Mouse (Mus musculus) myocyte (in vitro differentiated cells): ENCODE measurements around the gene Rnf41. TPM values are rescaled to one million over a fixed set of nuclear protein-coding genes. Genes with fewer than 3 reads are reported as not detected.

Source experiments
- H3K27me3 ChIP-seq: one replicate; pipeline ENCODE4 v1.6.1; 2011; ENCODE audit not compliant: control insufficient read depth, insufficient read depth, insufficient read length
- H3K36me3 ChIP-seq: one replicate; pipeline ENCODE4 v1.6.1; 2011; ENCODE audit not compliant: control insufficient read depth, insufficient read depth
- H3K4me2 ChIP-seq: one replicate; pipeline ENCODE4 v1.6.1; 2011; ENCODE audit warnings: low read depth, control low read depth
- H3K4me3 ChIP-seq: one replicate; pipeline ENCODE4 v1.5.1; 2011; ENCODE audit warnings: mild to moderate bottlenecking, control low read depth, moderate library complexity
- H3K79me2 ChIP-seq: one replicate; pipeline ENCODE4 v1.6.1; 2011; ENCODE audit not compliant: control insufficient read depth, insufficient read depth
- H3ac ChIP-seq: one replicate; pipeline ENCODE4 v1.6.1; 2011; ENCODE audit not compliant: control insufficient read depth, insufficient read length
- CEBPB ChIP-seq: IDR thresholded peaks from 2 replicates; pipeline ENCODE4 v1.6.1; 2011; ENCODE audit warnings: mild to moderate bottlenecking, moderate library complexity; ENCODE audit not compliant: poor library complexity, insufficient read depth, severe bottlenecking
- E2F4 ChIP-seq: IDR thresholded peaks from one replicate; pipeline ENCODE4 v1.6.1; 2011; ENCODE audit warnings: mild to moderate bottlenecking, control low read depth, moderate library complexity; ENCODE audit not compliant: insufficient read depth
- MAX ChIP-seq: IDR thresholded peaks from one replicate; pipeline ENCODE4 v1.6.1; 2011; ENCODE audit warnings: low read depth, mild to moderate bottlenecking, control low read depth
- MYOD1 ChIP-seq, 3 experiments: IDR thresholded peaks; one replicate each; pipeline ENCODE4 v1.6.1; 2011; ENCODE audit warnings: control low read depth in 2 of 3, low read depth in 2 of 3, mild to moderate bottlenecking in 2 of 3, moderate library complexity in 1 of 3; ENCODE audit not compliant: insufficient read length in 2 of 3, control insufficient read depth in 1 of 3
- MYOG ChIP-seq, 3 experiments: IDR thresholded peaks; one replicate each; pipeline ENCODE4 v1.6.1; 2011; ENCODE audit warnings: control low read depth in 2 of 3, low read depth in 2 of 3, mild to moderate bottlenecking in 2 of 3; ENCODE audit not compliant: insufficient read length in 2 of 3, control insufficient read depth in 1 of 3, insufficient read depth in 1 of 3
- POLR2A ChIP-seq: IDR thresholded peaks from one replicate; pipeline ENCODE4 v1.6.1; 2011; ENCODE audit warnings: low read depth, mild to moderate bottlenecking, control low read depth, moderate library complexity; ENCODE audit not compliant: insufficient read length
- POLR2AphosphoS2 ChIP-seq: IDR thresholded peaks from one replicate; pipeline ENCODE4 v1.6.1; 2011; ENCODE audit warnings: low read depth, control low read depth; ENCODE audit not compliant: insufficient read length
- REST ChIP-seq: IDR thresholded peaks from one replicate; pipeline ENCODE4 v1.6.1; 2011; ENCODE audit warnings: mild to moderate bottlenecking, control low read depth, moderate library complexity; ENCODE audit not compliant: insufficient read depth, insufficient read length
- SRF ChIP-seq: IDR thresholded peaks from one replicate; pipeline ENCODE4 v1.6.1; 2011; ENCODE audit warnings: low read depth; ENCODE audit not compliant: control insufficient read depth, insufficient read length
- TCF12 ChIP-seq: IDR thresholded peaks from one replicate; pipeline ENCODE4 v1.6.1; 2011; ENCODE audit warnings: mild to moderate bottlenecking, control low read depth; ENCODE audit not compliant: poor library complexity, insufficient read depth, severe bottlenecking
- TCF3 ChIP-seq: IDR thresholded peaks from one replicate; pipeline ENCODE4 v1.6.1; 2011; ENCODE audit warnings: low read depth, control low read depth; ENCODE audit not compliant: insufficient read length
- USF1 ChIP-seq: IDR thresholded peaks from one replicate; pipeline ENCODE4 v1.6.1; 2011; ENCODE audit warnings: low read depth, mild to moderate bottlenecking, control low read depth, moderate library complexity
- polyA plus RNA-seq: library from polyadenylated mRNA; unstranded; fragments of >200 nt; fragmentation: generic; extraction: Trizol; gene quantifications from one replicate; pipeline ENCODE4 v1.2.1, GENCODE M21; 2012; ENCODE audit warnings: missing spikeins

Rnf41 gene
- polyA plus RNA-seq, result 35.2 TPM

DNA sequence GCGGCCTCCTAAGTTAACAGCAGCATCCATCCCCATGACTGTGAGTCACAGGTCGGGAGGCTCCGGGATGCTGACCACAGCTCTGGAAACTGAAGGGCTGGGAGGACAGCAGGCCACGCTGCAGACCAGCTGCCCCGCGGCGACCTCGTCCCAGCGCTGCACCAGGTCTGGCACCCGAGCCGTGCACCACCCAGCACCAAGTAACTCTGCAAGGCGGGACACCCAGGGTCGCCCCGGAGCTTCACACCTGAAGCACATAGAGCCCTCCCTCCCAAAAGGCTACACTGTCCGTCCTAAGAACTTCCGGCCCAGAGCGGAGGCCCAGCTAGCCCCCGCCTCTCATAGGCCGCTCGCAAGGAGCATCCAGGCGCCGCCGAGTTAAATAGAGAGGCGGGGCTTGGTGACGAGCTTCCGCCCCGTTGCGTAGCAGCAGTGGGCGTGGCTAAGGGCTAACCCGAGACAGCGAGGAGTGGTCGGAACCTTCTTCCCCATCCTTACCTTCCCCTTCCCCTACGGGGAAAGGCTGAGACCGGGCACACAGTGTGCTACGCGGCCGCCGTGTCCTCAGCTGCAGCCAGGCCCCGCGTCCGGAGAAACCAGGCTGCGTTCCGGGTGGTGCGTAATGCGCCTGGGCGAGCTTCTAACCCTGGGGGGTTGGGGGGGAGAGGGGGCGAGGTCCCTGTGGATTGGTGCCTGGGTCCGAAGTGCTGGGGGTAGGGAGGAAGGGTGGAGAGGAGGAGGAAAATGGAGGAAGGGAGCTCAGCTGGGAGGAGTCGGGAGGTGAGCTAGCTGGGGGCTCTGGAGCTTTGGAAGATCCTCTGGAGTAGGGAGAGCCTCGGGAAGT, at the start of gene Rnf41, which contains the start of gene Nabp2:
Gene Rnf41, plus strand, starts transcription at position 447 of the 844 bp plus-strand sequence.
Gene Nabp2, minus strand, starts transcription at position 282 of the 844 bp plus-strand sequence.
- Histone ChIP-seq H3K79me2 (peaks cover 39% of the 10 kb centered on the region), H3ac (peak within 1 kb of the TSS; percentile 64), H3K27me3 (no peaks in the 10 kb centered on the region), H3K36me3 (peaks cover 24% of the 10 kb centered on the region), H3K4me3 (peak within 1 kb of the TSS; percentile 96), H3K4me2 (peak within 1 kb of the TSS; percentile 99)
- no peak for TF ChIP-seq CEBPB
- TF ChIP-seq TCF3, result peak; percentile 22
- TF ChIP-seq TCF12, result no peak
- peak; percentile 62 for TF ChIP-seq SRF
- TF ChIP-seq MAX, result no peak
- TF ChIP-seq MYOD1 (IDR thresholded peaks at IDR 0.05; ENCODE audit: control insufficient read depth in 1 of 3, insufficient read length in 2 of 3, low read depth in 2 of 3), result peak in 2 of 3 experiments; percentile 15 to 72
- TF ChIP-seq POLR2AphosphoS2, result peak; percentile 80
- peak in 1 of 3 experiments; percentile 60 for TF ChIP-seq MYOG (IDR thresholded peaks at IDR 0.05; ENCODE audit: control insufficient read depth in 1 of 3, insufficient read depth in 1 of 3, insufficient read length in 2 of 3, low read depth in 2 of 3)
- peak; percentile 56 for TF ChIP-seq POLR2A
- TF ChIP-seq REST, result peak; percentile 1
- no peak for TF ChIP-seq E2F4
- TF ChIP-seq USF1, result no peak

DNA sequence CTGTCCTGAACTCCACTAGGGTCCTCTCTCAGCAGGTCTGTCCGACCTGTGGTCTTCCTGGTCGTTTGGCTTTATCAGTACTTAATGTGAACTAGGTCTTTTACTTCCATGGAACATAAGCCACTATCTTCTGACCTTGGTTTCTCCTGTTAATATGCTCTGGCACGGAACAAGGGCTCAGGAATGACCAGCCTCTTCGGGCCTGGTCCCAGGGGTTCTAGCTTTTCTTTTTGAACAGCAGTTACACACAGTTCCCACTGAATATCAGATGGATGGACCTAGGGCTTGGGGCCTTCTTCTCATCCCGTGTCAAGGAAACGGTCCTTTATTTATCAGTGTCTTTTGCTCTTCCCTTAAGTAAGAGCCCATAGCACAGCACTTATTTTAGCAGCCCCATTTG, 49.6 kb upstream of the Rnf41 start:
- H3K4me2 ChIP-seq, result no peak overlapping the region
- peaks cover 79% of the 10 kb centered on the region for H3K36me3 ChIP-seq
- no peak overlapping the region for H3ac ChIP-seq
- no peak overlapping the region for H3K4me3 ChIP-seq
- no peaks in the 10 kb centered on the region for H3K27me3 ChIP-seq
- no peaks in the 10 kb centered on the region for H3K79me2 ChIP-seq
- TF ChIP-seq E2F4 (no peak), MAX (no peak), POLR2A (no peak), REST (no peak), MYOD1 (IDR thresholded peaks at IDR 0.05; ENCODE audit: control insufficient read depth in 1 of 3, insufficient read length in 2 of 3, low read depth in 2 of 3) (no peak), SRF (no peak), TCF12 (no peak), USF1 (no peak), CEBPB (no peak), TCF3 (no peak), MYOG (IDR thresholded peaks at IDR 0.05; ENCODE audit: control insufficient read depth in 1 of 3, insufficient read depth in 1 of 3, insufficient read length in 2 of 3, low read depth in 2 of 3) (no peak), POLR2AphosphoS2 (no peak)

DNA sequence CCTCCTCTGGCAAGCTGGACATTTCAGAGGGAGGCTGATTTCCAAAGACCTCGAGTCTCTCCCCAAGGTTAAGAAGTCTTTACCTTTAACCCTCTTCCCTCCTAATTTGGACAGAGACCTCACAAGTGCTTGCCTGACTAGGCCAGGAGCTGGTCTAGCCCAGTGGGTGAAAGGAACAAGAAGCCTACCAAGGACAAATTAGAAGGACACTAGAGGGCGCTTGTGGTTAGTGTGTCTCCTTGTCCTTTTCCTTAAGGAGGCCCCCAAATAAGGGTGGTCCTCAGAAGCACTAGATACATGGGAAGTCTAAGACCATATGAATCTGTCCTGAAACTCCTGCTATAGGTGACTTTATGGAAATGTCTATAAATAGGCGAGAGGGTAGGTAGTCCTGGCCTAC, 48.9 kb upstream of the Rnf41 start:
- Histone ChIP-seq H3K79me2 (no peaks in the 10 kb centered on the region), H3K27me3 (no peaks in the 10 kb centered on the region), H3K4me2 (no peak overlapping the region), H3ac (no peak overlapping the region), H3K36me3 (peaks cover 74% of the 10 kb centered on the region), H3K4me3 (no peak overlapping the region)
- TF ChIP-seq E2F4, result no peak
- TF ChIP-seq SRF, result no peak
- TF ChIP-seq MYOG (IDR thresholded peaks at IDR 0.05; ENCODE audit: control insufficient read depth in 1 of 3, insufficient read depth in 1 of 3, insufficient read length in 2 of 3, low read depth in 2 of 3), result no peak
- TF ChIP-seq CEBPB, result no peak
- no peak for TF ChIP-seq MYOD1 (IDR thresholded peaks at IDR 0.05; ENCODE audit: control insufficient read depth in 1 of 3, insufficient read length in 2 of 3, low read depth in 2 of 3)

DNA sequence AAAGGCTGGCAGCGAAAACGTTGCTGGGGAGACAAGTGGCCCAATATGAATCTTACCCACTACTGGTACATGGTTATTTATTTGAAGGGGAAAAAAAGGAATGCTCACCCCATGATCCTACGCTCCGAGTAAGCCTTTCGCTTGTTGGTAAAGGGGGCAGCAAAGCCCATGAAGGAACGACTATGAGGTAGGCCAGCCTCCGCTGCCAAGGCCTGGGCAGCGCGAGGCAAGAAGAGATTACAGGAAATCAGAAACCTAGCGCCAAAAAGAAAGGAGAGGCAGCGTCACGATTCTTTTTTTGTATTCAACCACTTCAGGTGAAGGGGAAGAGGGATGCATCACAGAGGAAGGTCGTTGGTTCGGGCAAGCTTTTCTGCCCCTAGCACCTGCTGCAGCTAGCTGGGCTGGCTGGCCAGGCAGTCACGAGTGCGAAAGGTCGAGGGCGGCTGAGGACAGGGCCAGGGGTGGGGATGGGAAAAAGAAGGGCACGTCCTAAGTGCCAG, 43.5 kb upstream of the Rnf41 start:
- peak overlapping the region; percentile 69 for H3ac ChIP-seq
- peaks cover 23% of the 10 kb centered on the region for H3K36me3 ChIP-seq
- no peaks in the 10 kb centered on the region for H3K79me2 ChIP-seq
- no peaks in the 10 kb centered on the region for H3K27me3 ChIP-seq
- peak overlapping the region; percentile 58 for H3K4me3 ChIP-seq
- TF ChIP-seq MYOG (IDR thresholded peaks at IDR 0.05; ENCODE audit: control insufficient read depth in 1 of 3, insufficient read depth in 1 of 3, insufficient read length in 2 of 3, low read depth in 2 of 3) (peak in 2 of 3 experiments; percentile 18 to 61), MYOD1 (IDR thresholded peaks at IDR 0.05; ENCODE audit: control insufficient read depth in 1 of 3, insufficient read length in 2 of 3, low read depth in 2 of 3) (peak in 2 of 3 experiments; percentile 31 to 72), REST (no peak)
- peak overlapping the region; percentile 91 for H3K4me2 ChIP-seq
